Mouse (Mus musculus): ENCODE data around the gene Fam186b. TPM values are rescaled to one million over a fixed set of nuclear protein-coding genes. Genes with fewer than 3 reads are reported as not detected.
A peak's percentile ranks its signal among the peaks of the same experiment; 100 is the strongest.
"Not testable (repeated sequence)": the region's sequence is repeated elsewhere in the genome, so short reads cannot be mapped to it uniquely, and the experiment has no call there.

Gene Fam186b
- polyA plus RNA-seq, 1 experiment: not detected

- Histone ChIP-seq H3K4me3 (ENCODE audit: insufficient read depth, low read length) (no peak overlapping the region), H3K4me1 (ENCODE audit: control insufficient read depth, insufficient read depth, low read length) (no peaks in the 10 kb centered on the region), H3K27ac (ENCODE audit: insufficient read depth, low read length) (no peak overlapping the region)
- TF ChIP-seq CTCF (IDR thresholded peaks at IDR 0.05; ENCODE audit: borderline replicate concordance, insufficient read depth, low read length) (no peak), POLR2A (IDR thresholded peaks at IDR 0.05; ENCODE audit: low read depth, low read length) (no peak)
These were observed 17.4 kb downstream of the Fam186b start for GRCm38 (mm10) chr15:99278271-99278670.

DNA sequence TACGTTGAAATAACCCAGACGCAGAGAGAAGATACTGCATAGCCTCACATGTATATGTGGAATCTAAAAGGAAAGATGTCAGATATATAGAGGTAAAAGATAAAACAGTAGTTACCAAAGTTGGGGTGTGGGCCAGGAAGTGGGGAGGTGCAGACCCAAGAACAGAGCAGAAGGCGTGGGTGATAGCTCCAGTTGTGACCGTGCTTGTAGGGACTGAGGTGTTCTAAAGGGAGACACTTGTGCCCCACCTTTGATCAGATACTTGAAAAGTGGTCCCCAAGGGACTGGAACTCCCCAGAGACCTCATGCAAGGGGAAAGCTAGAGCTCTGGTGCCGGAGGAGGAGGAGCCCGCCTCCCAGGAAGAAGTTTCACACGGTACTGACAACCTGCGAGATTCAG lies 19.6 kb downstream of the Fam186b start:
- Histone ChIP-seq H3K4me3 (ENCODE audit: insufficient read depth, low read length) (no peak overlapping the region), H3K27ac (ENCODE audit: insufficient read depth, low read length) (no peak overlapping the region), H3K4me1 (ENCODE audit: control insufficient read depth, insufficient read depth, low read length) (no peaks in the 10 kb centered on the region)
- TF ChIP-seq CTCF (IDR thresholded peaks at IDR 0.05; ENCODE audit: borderline replicate concordance, insufficient read depth, low read length) (no peak), POLR2A (IDR thresholded peaks at IDR 0.05; ENCODE audit: low read depth, low read length) (no peak)

DNA sequence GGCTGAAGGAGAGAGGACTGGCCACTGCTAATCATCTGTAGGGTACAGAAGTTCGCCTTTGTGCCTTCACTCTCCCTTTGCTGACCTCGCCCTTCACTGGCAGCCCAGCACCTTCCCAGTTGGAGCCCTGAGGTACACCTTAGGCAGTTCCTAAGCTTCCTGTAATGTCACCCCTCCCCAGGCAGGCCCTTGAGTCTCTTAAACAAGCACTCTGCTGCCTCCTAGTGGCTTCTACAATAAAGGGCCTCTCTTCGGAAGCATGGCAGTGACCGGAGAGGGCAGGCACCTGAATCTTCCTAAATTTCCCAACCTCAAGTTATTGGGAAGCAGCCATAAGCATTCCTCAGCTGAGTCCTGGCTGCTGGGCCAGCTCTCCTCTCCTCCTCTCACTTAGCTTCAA lies 30.0 kb downstream of the Fam186b start:
- no peaks in the 10 kb centered on the region for H3K4me1 ChIP-seq (ENCODE audit: control insufficient read depth, insufficient read depth, low read length)
- H3K27ac ChIP-seq (ENCODE audit: insufficient read depth, low read length): no peak overlapping the region

GRCm38 (mm10) chr15:99264363-99264762 lies 31.3 kb downstream of the Fam186b start:
- H3K4me1 ChIP-seq (ENCODE audit: control insufficient read depth, insufficient read depth, low read length): no peaks in the 10 kb centered on the region
- no peak for TF ChIP-seq POLR2A (IDR thresholded peaks at IDR 0.05; ENCODE audit: low read depth, low read length)
- TF ChIP-seq CTCF (IDR thresholded peaks at IDR 0.05; ENCODE audit: borderline replicate concordance, insufficient read depth, low read length): no peak
- H3K4me3 ChIP-seq (ENCODE audit: insufficient read depth, low read length): no peak overlapping the region
- H3K27ac ChIP-seq (ENCODE audit: insufficient read depth, low read length): no peak overlapping the region

More for the DNA sequence above, 30.0 kb downstream of the Fam186b start:
- H3K4me3 ChIP-seq (ENCODE audit: insufficient read depth, low read length): no peak overlapping the region
- no peak for TF ChIP-seq POLR2A (IDR thresholded peaks at IDR 0.05; ENCODE audit: low read depth, low read length)
- 0 out of 2 replicates have a peak, but pooled peaks have one; percentile 39 for TF ChIP-seq CTCF (IDR thresholded peaks at IDR 0.05; ENCODE audit: borderline replicate concordance, insufficient read depth, low read length)

- Histone ChIP-seq H3K27ac (ENCODE audit: insufficient read depth, low read length) (no peak overlapping the region), H3K4me3 (ENCODE audit: insufficient read depth, low read length) (no peak overlapping the region), H3K4me1 (ENCODE audit: control insufficient read depth, insufficient read depth, low read length) (no peaks in the 10 kb centered on the region)
- TF ChIP-seq POLR2A (IDR thresholded peaks at IDR 0.05; ENCODE audit: low read depth, low read length) (no peak), CTCF (IDR thresholded peaks at IDR 0.05; ENCODE audit: borderline replicate concordance, insufficient read depth, low read length) (no peak)
These were observed 33.0 kb downstream of the Fam186b start for GRCm38 (mm10) chr15:99262702-99263101.

GRCm38 (mm10) chr15:99259730-99260252 lies 35.9 kb downstream of the Fam186b start:
- TF ChIP-seq CTCF (IDR thresholded peaks at IDR 0.05; ENCODE audit: borderline replicate concordance, insufficient read depth, low read length): no peak
- TF ChIP-seq POLR2A (IDR thresholded peaks at IDR 0.05; ENCODE audit: low read depth, low read length): peak; percentile 51
- no peaks in the 10 kb centered on the region for H3K4me1 ChIP-seq (ENCODE audit: control insufficient read depth, insufficient read depth, low read length)
- peak overlapping the region; percentile 12; the same call in 1 of the 2 replicates for H3K27ac ChIP-seq (ENCODE audit: insufficient read depth, low read length)
- H3K4me3 ChIP-seq (ENCODE audit: insufficient read depth, low read length): no peak overlapping the region; the same call in 1 of the 2 replicates

- TF ChIP-seq CTCF (IDR thresholded peaks at IDR 0.05; ENCODE audit: borderline replicate concordance, insufficient read depth, low read length): no peak
- no peak for TF ChIP-seq POLR2A (IDR thresholded peaks at IDR 0.05; ENCODE audit: low read depth, low read length)
- Histone ChIP-seq H3K4me3 (ENCODE audit: insufficient read depth, low read length) (no peak overlapping the region), H3K27ac (ENCODE audit: insufficient read depth, low read length) (no peak overlapping the region), H3K4me1 (ENCODE audit: control insufficient read depth, insufficient read depth, low read length) (no peaks in the 10 kb centered on the region)
These were observed 36.4 kb downstream of the Fam186b start for GRCm38 (mm10) chr15:99259167-99259729.

DNA sequence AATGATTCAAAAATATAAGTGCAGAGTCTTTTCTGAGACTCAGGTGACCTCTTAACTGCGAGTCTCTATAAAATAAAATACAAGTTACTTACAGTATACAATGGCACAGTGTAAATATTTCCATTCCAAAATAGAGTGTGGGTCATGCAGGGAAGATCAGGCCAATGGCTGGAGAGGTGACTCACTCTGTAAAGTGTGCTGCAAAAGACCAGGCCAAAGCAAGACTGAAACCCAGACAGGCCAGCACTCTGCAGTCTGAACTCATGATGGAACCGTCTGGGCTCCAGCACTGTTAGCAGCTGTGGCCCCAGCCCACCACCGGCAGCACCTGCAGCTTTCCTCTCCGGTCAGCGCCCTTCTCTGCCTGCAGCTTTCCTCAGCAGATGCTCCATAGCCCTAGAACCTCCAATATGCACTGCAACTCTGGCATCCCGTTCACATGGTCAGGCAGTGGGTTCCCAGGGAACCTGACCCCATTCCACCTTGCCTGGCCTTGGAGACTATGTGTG lies 40.4 kb downstream of the Fam186b start:
- no peak for TF ChIP-seq CTCF (IDR thresholded peaks at IDR 0.05; ENCODE audit: borderline replicate concordance, insufficient read depth, low read length)
- no peak for TF ChIP-seq POLR2A (IDR thresholded peaks at IDR 0.05; ENCODE audit: low read depth, low read length)
- H3K4me1 ChIP-seq (ENCODE audit: control insufficient read depth, insufficient read depth, low read length): peaks cover 5% of the 10 kb centered on the region
- H3K4me3 ChIP-seq (ENCODE audit: insufficient read depth, low read length): no peak overlapping the region
- H3K27ac ChIP-seq (ENCODE audit: insufficient read depth, low read length): no peak overlapping the region

DNA sequence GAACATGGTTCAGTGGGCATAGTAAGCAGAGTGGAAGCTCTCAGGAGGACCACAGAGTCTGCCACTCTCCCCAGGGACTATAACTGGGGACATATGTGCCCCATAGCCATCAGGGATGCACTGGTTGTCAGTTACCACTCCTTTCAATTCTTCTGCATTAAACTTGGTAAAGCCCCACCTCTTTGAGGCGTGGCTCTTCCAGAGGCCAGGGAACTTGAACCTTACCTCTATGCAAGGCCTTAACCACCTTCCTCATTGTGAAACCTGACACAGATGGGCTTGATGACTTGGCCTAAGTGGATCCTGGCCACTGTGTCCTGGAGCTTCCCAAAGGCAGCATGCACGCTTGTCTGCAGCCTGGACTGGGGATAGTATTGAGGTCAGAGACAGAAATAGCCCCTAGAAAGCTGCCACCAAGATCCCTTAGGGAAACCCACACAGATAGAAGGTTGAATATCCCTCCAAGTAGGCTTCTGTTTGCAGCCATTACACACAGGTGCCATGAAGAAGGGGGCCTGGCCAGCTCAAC lies 41.1 kb downstream of the Fam186b start:
- Histone ChIP-seq H3K27ac (ENCODE audit: insufficient read depth, low read length) (no peak overlapping the region), H3K4me3 (ENCODE audit: insufficient read depth, low read length) (no peak overlapping the region), H3K4me1 (ENCODE audit: control insufficient read depth, insufficient read depth, low read length) (peaks cover 5% of the 10 kb centered on the region)
- TF ChIP-seq POLR2A (IDR thresholded peaks at IDR 0.05; ENCODE audit: low read depth, low read length) (no peak), CTCF (IDR thresholded peaks at IDR 0.05; ENCODE audit: borderline replicate concordance, insufficient read depth, low read length) (no peak)

DNA sequence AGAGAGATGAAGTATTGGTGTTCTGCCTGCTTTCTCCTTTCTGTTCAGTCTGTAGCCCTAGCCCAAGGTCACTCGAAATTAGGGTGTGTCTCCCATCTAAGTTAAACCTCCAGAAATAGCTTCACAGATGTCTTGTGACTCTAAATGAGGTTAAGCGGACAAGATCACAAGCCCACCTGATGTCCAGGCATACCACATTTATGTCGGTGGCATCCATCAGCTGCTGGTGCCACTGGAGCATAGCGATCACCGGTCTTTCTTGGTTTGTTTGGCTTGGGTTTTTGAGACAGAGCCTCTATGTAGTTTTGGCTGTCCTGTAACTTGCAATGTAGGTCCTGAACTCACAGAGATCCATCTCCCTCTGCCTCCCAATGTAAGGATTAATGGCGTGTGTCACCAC lies 41.9 kb downstream of the Fam186b start:
- H3K4me1 ChIP-seq (ENCODE audit: control insufficient read depth, insufficient read depth, low read length): peaks cover 5% of the 10 kb centered on the region
- H3K4me3 ChIP-seq (ENCODE audit: insufficient read depth, low read length): no peak overlapping the region
- no peak for TF ChIP-seq CTCF (IDR thresholded peaks at IDR 0.05; ENCODE audit: borderline replicate concordance, insufficient read depth, low read length)
- no peak for TF ChIP-seq POLR2A (IDR thresholded peaks at IDR 0.05; ENCODE audit: low read depth, low read length)
- no peak overlapping the region for H3K27ac ChIP-seq (ENCODE audit: insufficient read depth, low read length)

DNA sequence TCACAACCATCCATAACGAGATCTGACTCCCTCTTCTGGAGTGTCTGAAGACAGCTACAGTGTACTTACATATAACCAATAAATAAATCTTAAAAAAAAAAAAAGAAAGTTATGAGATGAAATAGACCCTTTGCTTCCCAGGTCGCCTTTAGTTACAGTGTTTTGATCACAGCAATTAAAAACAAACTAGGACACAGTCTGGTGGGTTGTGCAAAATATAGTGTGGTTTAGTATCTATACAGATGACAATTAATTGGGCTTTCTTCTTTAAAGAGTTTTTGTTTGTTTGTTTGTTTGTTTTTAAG lies 42.6 kb downstream of the Fam186b start:
- H3K27ac ChIP-seq (ENCODE audit: insufficient read depth, low read length): peak overlapping the region; percentile 96; the same call in 1 of the 2 replicates
- peak overlapping the region; percentile 75 for H3K4me3 ChIP-seq (ENCODE audit: insufficient read depth, low read length)
- not testable (repeated sequence) for H3K4me1 ChIP-seq (ENCODE audit: control insufficient read depth, insufficient read depth, low read length)

All from embryonic fibroblast, embryonic 13.5 days (primary cell).